Mouse (Mus musculus) megakaryocyte, adult 5-6 weeks (primary cell): ENCODE results near the gene Gm7954. TPM values are rescaled to one million over a fixed set of nuclear protein-coding genes. Genes with fewer than 3 reads are reported as not detected.
"Not testable (repeated sequence)": the region's sequence is repeated elsewhere in the genome, so short reads cannot be mapped to it uniquely, and the experiment has no call there.

Experiments
- ATAC-seq: 2 replicates; pipeline ENCODE4 v1.8.0; 2016; ENCODE audit warnings: mild to moderate bottlenecking, inconsistent platforms; ENCODE audit not compliant: poor library complexity, severe bottlenecking
- total RNA-seq, 2 experiments: library from RNA; stranded (forward) in 1 of 2; stranded (reverse) in 1 of 2; fragments of 153-499, 151-499 nt in 1 of 2; fragments of 221-1000, 200-1000 nt in 1 of 2; gene quantifications; 2 replicates each; pipeline versions ENCODE4 v1.2.3 to v1.2.4; 2015 to 2017

Gene Gm7954
- total RNA-seq (2015) = not detected in 2 replicates
- total RNA-seq (2017) = not detected in 2 replicates

DNA sequence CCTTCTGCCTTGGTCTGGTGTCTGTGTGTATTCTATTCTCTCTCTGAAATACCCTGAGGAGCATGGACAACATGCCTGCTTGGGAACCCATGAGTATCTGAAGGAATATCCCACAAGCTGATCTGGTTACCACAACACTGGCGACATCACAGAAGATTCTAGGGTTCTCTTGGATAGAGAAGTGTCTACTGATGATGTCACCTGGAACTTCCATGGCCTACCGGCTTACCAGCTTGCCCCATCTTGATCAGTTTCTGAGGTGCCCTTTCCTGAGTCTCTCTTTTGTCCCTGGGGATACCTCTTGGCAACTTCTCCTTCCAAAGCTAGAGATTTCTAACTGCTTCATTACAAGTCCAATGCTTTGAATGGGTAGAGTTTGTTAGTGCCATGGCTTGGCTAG lies at the start of gene Gm7954:
Gene Gm7954, minus strand, starts transcription at position 101 of the 400 bp plus-strand sequence.
- ATAC-seq = not testable (repeated sequence)

- not testable (repeated sequence) for ATAC-seq
Measured at GRCm38 (mm10) chr14:41489385-41489784, 36.1 kb upstream of the Gm7954 start, which contains the start of gene Gm3486. Gm3486 (minus strand) TSS chr14:41489485.

- ATAC-seq = not testable (repeated sequence)
Measured at GRCm38 (mm10) chr14:41425393-41426075, 27.8 kb downstream of the Gm7954 start.

GRCm38 (mm10) chr14:41424694-41425093 lies 28.6 kb downstream of the Gm7954 start:
- ATAC-seq = not testable (repeated sequence)

DNA sequence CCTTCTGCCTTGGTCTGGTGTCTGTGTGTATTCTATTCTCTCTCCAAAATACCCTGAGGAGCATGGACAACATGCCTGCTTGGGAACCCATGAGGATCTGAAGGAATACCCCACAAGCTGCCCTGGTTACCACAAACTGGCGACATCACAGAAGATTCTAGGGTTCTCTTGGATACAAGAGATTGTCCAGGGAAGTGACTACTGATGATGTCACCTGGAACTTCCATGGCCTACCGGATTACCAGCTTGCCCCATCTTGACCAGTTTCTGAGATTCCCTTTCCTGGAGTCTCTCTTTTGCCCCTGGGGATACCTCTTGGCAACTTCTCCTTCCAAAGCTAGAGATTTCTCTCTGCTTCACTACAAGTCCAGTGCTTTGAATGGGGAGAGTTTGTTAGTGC lies 45.1 kb downstream of the Gm7954 start, which contains the start of gene Gm6482:
Gene Gm6482, minus strand, starts transcription at position 101 of the 400 bp plus-strand sequence.
- not testable (repeated sequence) for ATAC-seq

Other genes with a start within 250 kb of the Gm7954 start
- gene Gm2832, start 174.7 kb downstream of the Gm7954 start, total RNA-seq (2015) = 0.20 TPM in 1 of 2 replicates, not detected in the other
- not detected in 2 replicates for gene Gm2832, start 174.7 kb downstream of the Gm7954 start, total RNA-seq (2017)
- gene Gm5798, start 104.9 kb downstream of the Gm7954 start, total RNA-seq (2015) = not detected in 2 replicates
- not detected in 2 replicates for gene Gm5798, start 104.9 kb downstream of the Gm7954 start, total RNA-seq (2017)
- gene Gm7945, start 67.1 kb downstream of the Gm7954 start, total RNA-seq (2015) = not detected in 2 replicates
- not detected in 2 replicates for gene Gm7945, start 67.1 kb downstream of the Gm7954 start, total RNA-seq (2017)
- gene Gm6482, start 45.2 kb downstream of the Gm7954 start, total RNA-seq (2015) = not detected in 2 replicates
- gene Gm6482, start 45.2 kb downstream of the Gm7954 start, total RNA-seq (2017) = not detected in 2 replicates
- gene Gm3486, start 36.0 kb upstream of the Gm7954 start, total RNA-seq (2015) = not detected in 2 replicates
- not detected in 2 replicates for gene Gm3486, start 36.0 kb upstream of the Gm7954 start, total RNA-seq (2017)
- not detected in 2 replicates for gene Gm7970, start 102.1 kb upstream of the Gm7954 start, total RNA-seq (2015)
- gene Gm7970, start 102.1 kb upstream of the Gm7954 start, total RNA-seq (2017) = not detected in 2 replicates
- gene 1700049E17Rik2, start 119.7 kb upstream of the Gm7954 start, total RNA-seq (2015) = not detected in 2 replicates
- gene 1700049E17Rik2, start 119.7 kb upstream of the Gm7954 start, total RNA-seq (2017) = not detected in 2 replicates
- gene Gm3072, start 171.1 kb upstream of the Gm7954 start, total RNA-seq (2015) = not detected in 2 replicates
- gene Gm3072, start 171.1 kb upstream of the Gm7954 start, total RNA-seq (2017) = not detected in 2 replicates
- not detected in 2 replicates for gene Gm3676, start 193.0 kb upstream of the Gm7954 start, total RNA-seq (2015)
- not detected in 2 replicates for gene Gm3676, start 193.0 kb upstream of the Gm7954 start, total RNA-seq (2017)
- gene Gm8068, start 248.4 kb upstream of the Gm7954 start, total RNA-seq (2015) = not detected in 2 replicates
- not detected in 2 replicates for gene Gm8068, start 248.4 kb upstream of the Gm7954 start, total RNA-seq (2017)